Mouse (Mus musculus) induced T-regulatory cell, adult 2 months (primary cell): ENCODE results near the gene Lrif1.
"Not testable (repeated sequence)": the region's sequence is repeated elsewhere in the genome, so short reads cannot be mapped to it uniquely, and the experiment has no call there.

Experiments
- DNase-seq: peaks from one replicate; pipeline ENCODE4 v3.0.0-alpha.2; 2012; ENCODE audit warnings: low read depth

The Lrif1 gene

GRCm38 (mm10) chr3:106684830-106685229 lies at the start of gene Lrif1:
Gene Lrif1, plus strand, starts transcription at chr3:106684987.
- peak; percentile 94 for DNase-seq

DNA sequence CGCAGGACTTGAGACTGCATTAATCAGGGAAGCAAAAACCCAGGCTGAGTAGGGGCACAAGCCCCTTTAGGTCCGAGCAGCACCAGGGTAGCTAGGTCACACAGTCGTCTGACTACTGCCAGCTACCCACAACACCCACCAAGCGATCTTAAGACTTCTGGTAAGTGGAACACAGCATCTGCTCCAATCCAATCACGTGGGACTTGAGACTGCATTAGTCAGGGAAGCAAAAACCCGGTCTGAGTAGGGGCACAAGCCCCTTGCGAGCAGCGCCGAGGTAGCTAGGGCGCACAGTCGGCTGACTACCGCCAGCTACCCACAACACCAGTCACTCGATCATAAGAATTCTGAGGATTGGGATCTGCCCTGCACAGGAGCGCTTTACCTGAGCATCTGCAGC lies 12.0 kb upstream of the Lrif1 start:
- not testable (repeated sequence) for DNase-seq

- no peak for DNase-seq
Observed at GRCm38 (mm10) chr3:106685381-106685780, 594 bp downstream of the Lrif1 start.

DNA sequence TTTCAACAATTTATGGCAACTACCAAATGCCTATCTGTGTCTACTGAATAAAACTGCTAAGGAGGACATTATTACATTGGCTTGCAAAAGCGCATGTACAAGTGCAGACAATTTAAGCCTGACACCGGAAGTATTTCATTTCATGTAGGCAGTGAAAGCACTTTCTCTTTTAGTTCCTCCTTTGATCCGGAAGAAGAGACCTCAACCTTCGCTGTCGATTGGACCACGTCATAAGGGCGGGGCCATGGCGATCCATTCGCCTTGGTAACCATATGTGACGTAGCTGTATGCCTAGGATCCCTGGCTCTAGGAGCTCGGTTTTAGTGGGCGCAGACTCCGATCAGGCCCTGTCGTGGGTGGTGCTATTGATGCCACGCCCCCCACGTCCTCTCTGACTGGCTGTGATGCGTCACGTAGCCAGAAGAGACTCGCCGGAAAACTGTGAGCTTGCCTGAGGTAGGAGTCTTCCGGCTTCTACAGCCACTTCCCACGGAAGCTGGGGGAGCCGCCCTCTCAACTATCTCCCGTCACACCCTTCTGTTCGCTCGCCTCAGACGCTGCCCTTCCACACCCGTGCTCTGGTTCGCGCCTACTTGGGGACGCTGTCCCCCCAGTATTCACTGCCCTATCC lies 36.7 kb downstream of the Lrif1 start:
- DNase-seq: peak; percentile 99

GRCm38 (mm10) chr3:106722028-106722945 lies 37.5 kb downstream of the Lrif1 start:
- peak; percentile 97 for DNase-seq

DNA sequence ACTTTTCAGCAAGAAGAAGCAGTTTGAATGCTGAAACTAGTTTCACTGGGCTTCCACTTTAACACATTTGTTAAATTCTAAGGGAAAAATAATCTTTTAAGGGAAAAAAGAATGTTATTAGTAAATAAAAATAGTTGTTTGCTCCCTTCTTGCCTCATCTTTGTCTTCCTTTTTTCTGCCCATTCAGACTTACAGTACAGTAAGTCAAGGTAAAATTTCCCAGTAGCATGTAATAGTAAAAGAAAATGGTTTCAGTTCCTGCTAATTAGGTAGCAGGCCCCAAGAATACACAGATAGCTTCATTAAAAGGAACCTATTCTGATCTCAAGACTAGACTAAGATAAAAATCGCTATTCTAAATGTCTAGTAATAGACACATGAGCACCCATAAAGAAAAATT lies 71.1 kb downstream of the Lrif1 start:
- no peak for DNase-seq

- DNase-seq: peak; percentile 63
Observed at GRCm38 (mm10) chr3:106771834-106772233, 87.0 kb downstream of the Lrif1 start.

DNA sequence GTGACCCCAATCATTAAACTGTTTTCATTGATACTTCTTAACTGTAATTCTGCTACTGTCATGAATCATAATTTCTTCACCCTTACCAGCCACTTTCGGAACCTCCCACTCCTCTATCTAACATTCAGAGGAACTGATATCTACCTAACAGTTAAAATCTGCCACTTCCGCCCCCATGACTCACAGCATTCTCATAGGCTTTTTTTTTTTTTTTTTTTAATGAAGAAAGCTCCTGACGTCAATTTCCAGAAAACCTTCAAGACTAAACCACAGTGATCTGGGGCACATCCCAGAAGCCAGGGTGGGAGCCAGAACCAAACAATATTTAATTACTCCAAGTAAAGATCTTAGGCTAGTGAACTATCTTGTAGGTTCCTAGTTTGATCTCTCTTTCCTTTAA lies 100.3 kb downstream of the Lrif1 start:
- peak; percentile 94 for DNase-seq
